In genomic region chr14:39532689-39533088, GRCm38 (mm10) we compare ENCODE assay signal across 9 mouse cellular contexts. TPM values are rescaled to one million over a fixed set of nuclear protein-coding genes. Genes with fewer than 3 reads are reported as not detected.
A peak's percentile ranks its signal among the peaks of the same experiment; 100 is the strongest.
DNase-seq lines count a peak whose midpoint lies in the region; ATAC-seq and TF ChIP-seq lines count a peak whose summit lies in the region.
"Had no signal": no experiment of that assay in that cellular context is flagged by ENCODE, and none has a peak within 500 bp of the region (broad histone marks: within the 10 kb centered on the region; RNA-seq: fewer than 3 reads in every experiment).

No protein-coding gene starts in this region.

- no peak for DNase-seq in gastrocnemius, adult 2 months
- DNase-seq in gastrocnemius, adult 18-20 months (ENCODE audit: low spot score), result no peak
- DNase-seq in thymus, postnatal 0 days (ENCODE audit: low spot score), result peak; percentile 4
- no peak for DNase-seq in thymus, postnatal 25 days
- peak; percentile 32 for DNase-seq in embryo, embryonic 11.5 days (ENCODE audit: low read depth, low spot score)
- DNase-seq in kidney, postnatal 36 days, result peak; percentile 2 to 64
- peak; percentile 63 for DNase-seq in neural tube, embryonic 11.5 days (ENCODE audit: low spot score)
- DNase-seq in thymus, adult 2 months, result no peak

- H3K27ac ChIP-seq in gastrocnemius, adult 2 months, result no peak overlapping the region
- H3K27ac ChIP-seq in neural tube, embryonic 11.5 days (ENCODE audit: low read depth, low read length), result no peak overlapping the region
- H3K27ac ChIP-seq in thymus, adult 2 months (ENCODE audit: control insufficient read depth, insufficient read depth, low read length), result no peak overlapping the region

- ATAC-seq in neural tube, embryonic 11.5 days (ENCODE audit: insufficient read depth, low FRiP score, low TSS enrichment), result peak; percentile 55; the same call in 1 of the 2 replicates

- H3K4me3 ChIP-seq in gastrocnemius, adult 2 months, result no peak overlapping the region
- no peak overlapping the region for H3K4me3 ChIP-seq in neural tube, embryonic 11.5 days (ENCODE audit: low read depth, low read length)
- H3K4me3 ChIP-seq in thymus, adult 2 months (ENCODE audit: control insufficient read depth, insufficient read depth, low read length), result no peak overlapping the region

- peak; percentile 34 for TF ChIP-seq CTCF in gastrocnemius, adult 2 months (IDR thresholded peaks at IDR 0.05)
- TF ChIP-seq CTCF in thymus, adult 2 months (IDR thresholded peaks at IDR 0.05; ENCODE audit: borderline replicate concordance, control insufficient read depth, extremely low read depth, insufficient read depth, low read length, poor library complexity), result no peak

- no peak overlapping the region for H3K9ac ChIP-seq in neural tube, embryonic 11.5 days (ENCODE audit: low read length)

- no peak overlapping the region for H3K4me2 ChIP-seq in neural tube, embryonic 11.5 days (ENCODE audit: low read depth)

- WGBS in neural tube, embryonic 11.5 days, result 19% methylated on average over 2 of the region's 2 CpGs
- 21% methylated on average over 2 of the region's 2 CpGs for WGBS in thymus, adult 2 months

- H3K4me1 ChIP-seq in neural tube, embryonic 11.5 days (ENCODE audit: control insufficient read depth, insufficient read depth, low read length), result no peaks in the 10 kb centered on the region
- no peaks in the 10 kb centered on the region for H3K4me1 ChIP-seq in thymus, adult 2 months (replicated peaks; ENCODE audit: control insufficient read depth, insufficient read depth, low read length)

- H3K36me3 ChIP-seq in neural tube, embryonic 11.5 days (ENCODE audit: control insufficient read depth, insufficient read depth, low read length), result no peaks in the 10 kb centered on the region
- no peaks in the 10 kb centered on the region for H3K36me3 ChIP-seq in thymus, adult 2 months (ENCODE audit: control insufficient read depth, insufficient read depth, low read length)

- H3K27me3 ChIP-seq in neural tube, embryonic 11.5 days (ENCODE audit: control insufficient read depth, insufficient read depth, low read length), result no peaks in the 10 kb centered on the region
- no peaks in the 10 kb centered on the region for H3K27me3 ChIP-seq in thymus, adult 2 months (ENCODE audit: control insufficient read depth, insufficient read depth, low read length)

- TF ChIP-seq POLR2A in thymus, adult 2 months (IDR thresholded peaks at IDR 0.05; ENCODE audit: control insufficient read depth, extremely low read depth, insufficient read depth, low read length, poor library complexity), result no peak

- intact Hi-C loops in gastrocnemius, adult 2 months (cut with DNase I), result no loop called here

- no peaks in the 10 kb centered on the region for H3K9me3 ChIP-seq in neural tube, embryonic 11.5 days (ENCODE audit: control insufficient read depth, low read length)

RNA-seq across cellular contexts. Expression of gene Nrg3, which starts 59.8 kb away (rescaled TPM):
- not detected for total RNA-seq in gastrocnemius, adult 2 months (2021)
- total RNA-seq in gastrocnemius, adult 18-20 months (2021), result not detected
- polyA plus RNA-seq in thymus, postnatal 0 days (2015; fragmentation: Nextera tagmentation; extraction: Ambion mirVana), result 0.03 TPM in 1 of 2 replicates, not detected in the other
- 1.5 and 1.6 TPM in 2 replicates for polyA plus RNA-seq in neural tube, embryonic 11.5 days (2014; fragmentation: Nextera tagmentation; extraction: Ambion mirVana)
- not detected in 2 replicates for polyA plus RNA-seq in thymus, adult 2 months (2012; rRNA removed)
- polyA plus RNA-seq: heart, embryonic 16.5 days had no signal

Comparison
In these comparisons a context has a peak if more than half of its experiments do, and no peak if none do; other contexts are left out.
1. DNase-seq: peak in thymus, postnatal 0 days (single experiment), embryo, embryonic 11.5 days (single experiment), kidney, postnatal 36 days (2 of 2) and neural tube, embryonic 11.5 days (single experiment); none in gastrocnemius, adult 2 months (single experiment), gastrocnemius, adult 18-20 months (single experiment), thymus, postnatal 25 days (single experiment) and thymus, adult 2 months (single experiment).